Mouse (Mus musculus): ENCODE results near the gene Mphosph8.
A peak's percentile ranks its signal among the peaks of the same experiment; 100 is the strongest.

Gene Mphosph8

DNA sequence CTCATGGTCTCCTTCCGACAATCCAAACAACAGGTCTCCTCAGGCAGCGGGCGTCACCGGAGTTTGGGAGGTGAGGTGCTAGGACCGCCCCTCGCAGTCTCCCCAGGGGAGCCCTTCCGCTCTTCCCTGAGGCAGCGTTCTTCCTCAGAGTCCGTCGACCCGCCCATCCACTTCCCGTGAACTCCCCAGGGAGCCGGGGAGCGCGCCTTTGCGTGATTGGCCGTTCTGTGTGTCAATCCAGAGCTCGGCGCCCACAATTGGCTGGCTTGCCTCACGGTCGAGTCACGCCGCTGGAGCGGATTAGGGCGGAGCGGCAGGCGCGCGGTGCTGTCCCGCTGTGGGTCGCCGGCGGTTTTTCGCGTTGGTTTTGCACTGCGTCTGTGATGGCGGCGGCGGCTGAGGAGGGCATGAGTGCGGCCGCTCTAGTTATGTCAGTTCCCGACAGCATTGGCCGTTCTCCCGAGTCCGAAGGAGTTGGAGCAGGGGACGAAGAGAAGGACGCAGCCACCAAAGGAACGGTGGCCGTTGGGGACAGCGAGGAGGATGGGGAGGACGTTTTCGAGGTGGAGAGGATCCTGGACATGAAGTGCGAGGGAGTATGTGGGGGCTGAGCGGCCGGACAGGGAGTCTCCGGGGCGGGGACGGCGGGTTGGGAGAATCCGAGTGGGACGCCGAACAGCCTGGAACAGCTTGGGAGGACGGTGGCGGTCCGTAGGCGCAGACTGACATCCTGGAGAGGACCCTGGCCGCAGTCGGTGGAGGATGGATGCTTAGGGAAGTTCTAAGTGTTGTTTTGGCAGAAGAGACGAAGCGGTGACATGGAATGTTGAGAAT lies at the start of gene Mphosph8:
Gene Mphosph8, plus strand, starts transcription at position 280 of the 834 bp plus-strand sequence.
- peak; percentile 100 for DNase-seq

DNA sequence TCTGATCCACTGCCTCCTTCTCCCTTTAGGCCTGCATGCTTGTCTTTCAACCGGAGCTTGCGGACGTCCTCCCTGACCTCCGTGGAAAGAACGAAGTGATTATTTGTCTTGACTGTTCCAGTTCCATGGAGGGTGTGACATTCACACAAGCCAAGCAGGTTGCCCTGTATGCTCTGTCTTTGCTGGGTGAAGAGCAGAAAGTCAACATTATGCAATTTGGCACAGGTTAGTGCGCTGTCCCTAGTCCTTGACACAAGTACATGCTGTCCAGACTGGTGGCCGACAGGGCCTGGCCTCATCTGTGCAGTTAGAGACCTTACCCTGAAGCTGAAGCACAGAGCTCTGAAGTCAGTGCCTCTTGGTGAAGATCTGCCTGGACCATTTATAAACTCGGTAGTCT lies 47.6 kb upstream of the Mphosph8 start:
- no peak for DNase-seq

DNA sequence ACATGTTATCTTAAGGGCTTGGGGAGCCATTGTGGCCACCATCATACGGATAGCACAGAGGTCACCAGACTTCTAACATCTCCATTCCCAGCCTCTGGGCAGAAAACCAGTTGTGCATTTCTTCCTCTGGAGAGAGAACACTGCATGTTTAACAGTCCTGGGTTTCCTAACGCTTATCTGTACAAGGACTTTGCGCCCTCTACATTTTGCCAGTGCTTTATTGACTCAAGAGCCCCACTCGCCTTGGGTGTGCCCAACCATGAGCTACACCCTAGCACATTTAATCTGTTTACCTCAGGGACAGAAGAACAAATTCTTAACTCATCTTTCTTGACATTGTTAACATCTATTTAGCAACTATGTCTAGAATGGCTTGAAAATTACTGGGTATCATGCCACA lies 41.8 kb upstream of the Mphosph8 start:
- DNase-seq, result no peak

DNA sequence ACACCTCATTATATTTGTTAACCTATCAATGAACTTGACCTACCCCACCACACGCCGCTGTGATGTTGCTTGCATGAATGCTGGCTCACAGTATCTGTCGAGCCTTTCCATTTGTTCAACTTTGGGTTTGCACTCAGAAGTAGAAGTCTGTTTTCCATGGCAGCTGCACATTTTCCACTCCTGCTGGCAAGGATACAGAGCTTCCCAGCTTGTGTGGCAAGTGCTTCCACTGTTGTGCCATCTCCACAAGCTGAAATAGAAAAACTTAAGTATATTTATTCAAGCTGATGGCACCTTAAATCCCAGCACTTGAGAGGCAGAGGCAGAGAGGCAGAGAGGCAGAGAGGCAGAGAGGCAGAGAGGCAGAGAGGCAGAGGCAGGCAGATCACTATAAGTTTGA lies 39.7 kb upstream of the Mphosph8 start:
- DNase-seq, result peak; percentile 29

DNA sequence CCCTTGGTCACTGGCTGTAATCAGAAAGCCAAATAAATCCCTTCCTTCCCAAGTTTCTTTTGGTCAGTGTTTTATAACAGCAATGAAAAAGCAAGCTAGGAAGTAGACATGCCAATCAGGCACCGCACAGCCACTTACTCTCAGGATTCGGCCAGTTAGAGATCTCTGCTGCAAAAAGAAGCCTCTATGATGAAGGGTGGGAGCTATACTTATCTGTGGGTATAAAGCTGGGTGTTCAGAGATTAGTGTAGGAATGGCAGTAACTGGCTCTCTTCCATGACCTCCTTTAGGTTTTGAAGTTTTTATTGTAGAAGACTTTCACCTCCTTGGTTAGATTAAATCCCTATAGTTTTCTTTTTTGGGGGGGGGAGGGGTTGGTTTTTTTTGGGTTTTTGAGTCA lies 36.9 kb upstream of the Mphosph8 start:
- no peak for DNase-seq

DNA sequence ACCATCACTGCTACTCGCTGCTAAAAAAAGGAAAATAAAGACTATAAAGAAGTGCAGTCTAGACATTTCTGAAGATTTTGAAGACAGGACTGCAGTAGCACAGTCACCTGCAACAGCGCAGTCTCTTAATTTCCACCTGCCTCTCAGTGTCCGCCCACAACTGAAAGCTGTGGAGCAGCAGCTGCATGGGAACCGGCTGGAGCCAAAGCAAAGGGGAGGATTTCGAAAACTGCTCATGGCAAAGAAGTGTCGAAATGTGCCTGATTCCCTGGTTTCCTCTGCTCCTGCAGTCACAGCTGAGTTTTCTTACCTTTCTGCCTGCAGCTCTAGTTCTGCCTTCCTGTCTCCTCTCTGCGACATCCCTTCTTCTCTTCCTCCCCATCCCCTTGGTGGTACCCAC lies 20.8 kb upstream of the Mphosph8 start:
- peak; percentile 11 for DNase-seq

DNA sequence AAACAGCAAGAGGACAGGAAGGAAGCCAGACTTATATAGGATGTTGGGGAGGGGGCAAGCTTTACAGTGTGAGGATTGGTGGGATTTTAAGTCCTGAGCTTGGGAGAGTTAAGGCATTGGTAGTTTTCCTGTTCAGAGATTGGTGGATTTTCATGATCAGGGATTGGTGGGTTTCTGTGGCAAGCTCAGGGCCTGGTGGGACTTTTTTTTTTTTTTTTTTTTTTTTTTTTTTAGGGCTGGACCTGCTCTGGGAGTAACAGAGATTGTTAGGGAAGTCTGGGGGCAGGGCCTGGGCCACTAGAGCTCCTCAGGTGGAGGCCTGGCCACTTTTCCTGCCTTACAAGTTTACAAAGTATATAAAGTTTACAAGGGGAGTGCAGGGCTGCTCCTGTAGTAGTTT lies 18.6 kb upstream of the Mphosph8 start:
- no peak for DNase-seq

DNA sequence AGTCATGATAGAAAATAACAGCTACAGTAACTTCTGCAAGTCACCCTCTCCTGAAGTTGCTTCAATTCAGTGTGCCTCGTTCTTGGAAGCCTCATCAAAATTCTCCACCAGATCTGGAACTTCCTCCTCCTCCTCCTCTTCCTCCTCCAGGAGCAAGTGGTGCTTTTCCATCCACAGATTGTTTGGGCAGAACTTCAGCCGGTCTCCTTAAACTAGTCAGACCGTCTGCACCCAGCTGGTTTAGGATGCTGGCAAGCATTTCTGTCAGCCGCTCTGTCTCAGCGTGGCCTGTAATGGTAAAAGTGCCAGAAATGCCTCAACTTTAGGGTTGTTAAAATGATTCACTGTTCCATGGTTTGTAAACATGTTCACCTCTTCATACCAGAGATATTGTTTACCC lies 2.4 kb upstream of the Mphosph8 start:
- no peak for DNase-seq

DNA sequence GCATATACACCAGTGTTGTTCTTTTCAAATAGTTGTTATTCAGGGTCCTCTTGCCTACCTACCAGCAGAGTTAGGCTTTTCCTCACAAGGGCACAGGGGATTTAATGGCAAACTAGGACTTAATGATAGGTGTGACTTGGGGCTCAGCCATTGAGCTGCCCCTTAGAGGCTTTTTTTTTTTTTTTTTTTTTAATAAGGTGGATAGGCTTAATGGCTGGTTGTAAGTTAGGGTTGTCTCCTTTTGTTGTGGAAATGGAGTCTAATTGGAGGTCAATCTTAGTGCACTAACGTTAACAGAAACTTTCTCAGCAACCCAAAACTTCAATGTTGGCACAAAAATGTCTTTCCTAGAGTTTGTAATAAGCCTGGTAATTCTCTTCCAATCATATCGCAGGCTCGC lies 1.1 kb upstream of the Mphosph8 start:
- no peak for DNase-seq

DNA sequence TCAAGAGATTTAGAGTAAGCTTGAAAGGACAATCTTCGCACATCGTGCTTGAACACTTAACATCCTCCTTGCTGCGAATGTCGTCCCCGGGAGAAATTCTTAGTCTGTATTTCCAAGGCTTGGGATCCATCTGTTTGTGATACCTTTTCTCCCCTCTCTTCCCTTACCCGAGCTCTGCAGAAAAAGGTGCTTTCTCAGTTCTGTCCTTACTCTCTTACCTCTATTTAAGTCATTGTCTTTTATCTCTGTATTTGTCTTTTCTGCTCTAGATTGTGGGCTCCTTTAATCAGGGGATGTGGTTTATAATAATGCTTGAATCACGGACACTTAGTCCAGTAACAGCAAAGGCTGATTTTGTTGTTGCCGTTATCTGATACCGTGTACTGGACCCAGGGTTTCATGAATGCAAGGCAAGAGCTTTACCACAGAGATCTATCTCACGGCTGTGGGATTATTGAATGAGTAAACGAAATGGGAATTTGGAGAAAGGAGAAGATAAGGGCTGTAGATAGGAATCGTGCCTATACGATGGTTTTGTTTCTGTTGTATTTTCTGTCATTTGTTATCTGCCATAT lies 1.1 kb downstream of the Mphosph8 start:
- DNase-seq, result no peak

DNA sequence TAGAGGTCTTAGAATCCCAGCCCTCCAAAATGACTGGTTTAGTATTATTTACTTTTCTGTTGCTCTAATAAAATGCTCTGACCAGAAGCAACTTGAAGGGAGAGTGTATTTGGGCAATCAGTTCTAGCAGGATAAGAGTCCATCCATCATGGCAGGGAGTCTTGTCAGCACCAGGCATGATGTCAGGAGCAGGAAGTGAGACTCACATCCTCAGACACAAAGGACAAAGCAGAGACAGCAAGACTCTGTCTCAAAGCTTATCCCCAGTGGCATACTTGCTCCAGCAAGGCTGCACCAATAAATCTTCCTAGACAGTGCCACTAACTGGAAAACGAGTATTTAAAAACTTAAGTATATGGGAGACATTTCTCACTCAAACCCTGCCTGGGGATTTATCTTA lies 17.4 kb downstream of the Mphosph8 start:
- no peak for DNase-seq

DNA sequence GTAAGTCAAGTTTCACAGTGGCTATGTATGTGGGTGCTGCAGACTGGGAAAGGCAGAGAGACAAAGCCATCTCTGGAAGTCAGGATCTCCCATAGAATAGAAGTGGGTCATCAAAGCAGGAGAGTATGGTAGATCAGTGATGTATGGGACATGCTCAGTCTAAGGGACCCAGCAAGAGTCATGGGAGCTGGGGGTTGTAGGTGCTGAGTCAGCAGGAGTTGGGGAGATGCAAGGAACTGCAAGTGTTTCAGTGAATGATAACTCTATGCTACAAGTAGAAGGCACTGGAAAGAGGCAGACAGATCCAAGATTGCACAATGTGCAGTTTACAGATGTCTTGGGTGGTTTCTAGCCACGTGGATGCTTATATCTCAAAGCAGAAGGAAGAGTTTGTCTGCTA lies 21.1 kb downstream of the Mphosph8 start:
- DNase-seq, result no peak

DNA sequence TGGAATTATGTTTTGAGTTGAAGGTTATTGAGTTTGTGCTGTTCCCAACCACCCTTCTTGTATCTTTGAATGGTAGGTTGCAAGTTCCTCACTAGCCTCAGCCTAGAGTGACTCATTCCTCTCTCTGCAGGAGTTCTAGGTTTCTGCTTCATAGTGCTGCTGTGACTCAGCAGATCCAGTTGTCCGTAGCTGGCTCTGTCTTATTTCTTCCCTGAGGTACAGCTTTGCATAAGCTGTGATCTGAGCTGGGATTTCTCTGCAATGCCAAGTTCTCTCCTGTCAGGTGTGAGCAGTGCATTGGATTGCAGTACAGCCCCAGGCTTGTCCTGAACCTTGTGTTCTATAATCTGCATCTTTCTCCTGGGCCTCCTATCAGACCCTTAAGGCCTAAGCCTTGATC lies 21.7 kb downstream of the Mphosph8 start:
- no peak for DNase-seq

DNA sequence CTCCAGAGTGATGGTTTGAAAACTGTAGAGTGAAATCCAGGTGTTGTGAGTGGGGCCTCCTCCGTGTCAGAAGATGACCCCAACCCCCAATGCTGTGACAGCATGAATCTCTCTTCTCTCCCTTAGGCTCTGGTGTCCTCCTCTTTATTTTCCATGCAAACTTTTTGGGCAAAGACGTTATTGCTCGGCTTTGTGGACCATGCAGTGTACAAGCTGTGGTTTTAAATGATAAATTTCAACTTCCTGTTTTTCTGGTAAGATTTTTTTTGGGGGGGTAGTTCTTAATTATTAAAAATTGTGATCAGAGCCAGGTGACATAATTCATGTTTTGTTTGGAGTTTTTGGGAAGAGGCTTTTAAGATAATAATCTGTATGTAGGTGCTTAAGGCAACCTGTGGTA lies 27.4 kb downstream of the Mphosph8 start:
- DNase-seq, result no peak

DNA sequence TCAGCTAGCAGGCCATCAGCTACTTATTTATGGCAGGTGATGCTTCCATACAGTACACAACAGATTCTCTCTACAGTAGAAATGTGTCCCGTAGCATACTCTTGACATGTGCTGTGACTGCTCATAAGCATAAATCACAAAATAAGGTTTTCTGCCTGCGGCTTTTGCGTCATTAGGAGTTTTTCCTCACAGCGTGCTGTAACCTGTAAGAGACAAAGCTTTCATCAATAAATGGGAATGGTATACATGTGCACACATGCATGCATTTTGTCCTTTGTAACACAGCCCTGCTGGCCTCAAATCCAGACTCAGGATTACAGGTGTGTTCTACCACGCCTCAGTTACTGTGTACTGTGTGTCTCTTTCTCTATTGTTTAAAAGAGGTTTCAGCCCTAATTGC lies 29.8 kb downstream of the Mphosph8 start:
- no peak for DNase-seq

DNA sequence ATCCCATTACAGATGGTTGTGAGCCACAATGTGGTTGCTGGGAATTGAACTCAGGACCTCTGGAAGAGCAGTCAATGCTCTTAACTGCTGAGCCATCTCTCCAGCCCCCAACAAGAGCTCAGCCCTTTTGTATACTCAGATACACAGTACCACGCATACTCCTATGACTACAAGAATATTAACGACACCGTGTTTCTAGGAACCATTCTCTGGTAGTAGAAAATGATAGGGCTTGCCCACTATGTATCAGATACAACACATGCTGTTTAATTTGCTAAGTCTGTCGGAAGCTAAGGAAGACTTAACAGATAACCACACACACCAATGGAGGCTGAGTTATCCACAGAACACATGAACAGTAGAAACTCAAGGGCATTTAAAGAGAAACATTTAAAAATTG lies 34.6 kb downstream of the Mphosph8 start:
- DNase-seq, result no peak

DNA sequence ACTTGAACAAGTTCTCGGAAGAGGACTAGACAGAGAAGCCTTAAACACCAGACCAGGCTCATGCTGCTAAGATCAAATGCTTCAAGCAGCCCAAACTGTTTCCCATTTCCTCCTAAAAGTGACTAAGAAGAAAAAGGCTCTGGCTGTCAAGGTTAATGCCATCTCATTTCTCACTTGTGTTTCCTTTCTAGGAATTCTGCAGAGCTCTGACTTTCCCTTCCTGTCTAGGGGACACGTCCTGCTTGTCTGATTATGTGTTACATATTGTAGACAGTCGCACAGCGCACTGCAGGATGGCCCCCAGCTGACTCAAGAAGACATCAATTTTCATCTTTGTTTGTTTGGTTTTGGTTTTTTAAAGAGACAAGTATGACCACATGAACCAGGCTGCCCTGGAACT lies 37.6 kb downstream of the Mphosph8 start:
- no peak for DNase-seq

DNA sequence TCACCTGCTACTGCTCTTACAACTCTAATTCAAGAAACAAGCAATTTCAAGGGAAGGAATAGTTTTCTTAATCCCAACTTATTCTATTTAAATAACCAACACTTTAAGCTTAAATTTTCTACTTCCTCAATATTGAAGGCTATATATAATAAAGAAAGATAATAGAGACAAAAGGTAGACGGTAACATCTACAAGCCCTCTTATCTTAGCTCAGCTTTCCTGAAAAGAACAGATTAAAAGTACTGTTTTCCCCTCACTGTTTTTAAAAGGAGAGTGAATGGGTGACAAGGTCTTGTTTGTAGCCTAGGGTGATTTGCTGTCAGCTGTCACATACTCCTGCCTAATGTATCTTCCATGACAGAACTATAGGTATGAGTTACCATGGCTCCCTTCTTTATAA lies 58.4 kb downstream of the Mphosph8 start:
- no peak for DNase-seq

DNA sequence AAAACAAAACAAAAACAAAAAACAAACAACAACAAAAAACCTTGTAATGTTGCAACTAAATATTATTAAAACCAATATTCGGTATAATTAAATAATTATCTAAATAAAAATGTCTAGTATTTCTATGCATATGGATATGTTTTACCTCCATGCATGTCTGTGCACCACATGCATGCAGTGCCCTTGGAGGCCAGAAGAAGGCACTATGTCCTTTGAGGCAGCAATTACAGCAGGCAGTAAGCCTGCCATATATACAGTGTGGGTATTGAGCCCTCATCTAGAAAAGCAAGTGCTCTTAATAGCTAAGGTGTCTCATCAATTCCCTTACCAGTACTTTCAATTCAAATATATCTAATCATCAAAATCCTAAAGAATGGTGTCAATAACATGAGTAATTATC lies 72.1 kb downstream of the Mphosph8 start:
- DNase-seq, result no peak

All from right cerebral cortex, postnatal 25 days (tissue).